Mouse (Mus musculus) spleen, postnatal 0 days (tissue): ENCODE results near the gene F930015N05Rik. TPM values are rescaled to one million over a fixed set of nuclear protein-coding genes. Genes with fewer than 3 reads are reported as not detected.

ENCODE experiments used
- polyA plus RNA-seq: library from polyadenylated mRNA; unstranded; fragments of >200 nt; fragmentation: Nextera tagmentation; extraction: Ambion mirVana; gene quantifications from 2 replicates; pipeline ENCODE4 v1.2.1, GENCODE M21; 2015

The F930015N05Rik gene
- polyA plus RNA-seq, result 0.11 TPM in 1 of 2 replicates, not detected in the other

GRCm38 (mm10) chr11:64436412-64436727 is at the start of gene F930015N05Rik:
F930015N05Rik (minus strand) TSS chr11:64436653.

GRCm38 (mm10) chr11:64434611-64435545 is 1.6 kb downstream of the F930015N05Rik start, which contains the start of gene Hs3st3a1:
Hs3st3a1 (plus strand) TSS chr11:64435332.

Other genes starting within 250 kb of the F930015N05Rik start
- gene Hs3st3a1, start 1.3 kb downstream of the F930015N05Rik start, polyA plus RNA-seq, result 0.06 and 0.22 TPM in 2 replicates